Mouse (Mus musculus): ENCODE results near the gene Schip1.

DNA sequence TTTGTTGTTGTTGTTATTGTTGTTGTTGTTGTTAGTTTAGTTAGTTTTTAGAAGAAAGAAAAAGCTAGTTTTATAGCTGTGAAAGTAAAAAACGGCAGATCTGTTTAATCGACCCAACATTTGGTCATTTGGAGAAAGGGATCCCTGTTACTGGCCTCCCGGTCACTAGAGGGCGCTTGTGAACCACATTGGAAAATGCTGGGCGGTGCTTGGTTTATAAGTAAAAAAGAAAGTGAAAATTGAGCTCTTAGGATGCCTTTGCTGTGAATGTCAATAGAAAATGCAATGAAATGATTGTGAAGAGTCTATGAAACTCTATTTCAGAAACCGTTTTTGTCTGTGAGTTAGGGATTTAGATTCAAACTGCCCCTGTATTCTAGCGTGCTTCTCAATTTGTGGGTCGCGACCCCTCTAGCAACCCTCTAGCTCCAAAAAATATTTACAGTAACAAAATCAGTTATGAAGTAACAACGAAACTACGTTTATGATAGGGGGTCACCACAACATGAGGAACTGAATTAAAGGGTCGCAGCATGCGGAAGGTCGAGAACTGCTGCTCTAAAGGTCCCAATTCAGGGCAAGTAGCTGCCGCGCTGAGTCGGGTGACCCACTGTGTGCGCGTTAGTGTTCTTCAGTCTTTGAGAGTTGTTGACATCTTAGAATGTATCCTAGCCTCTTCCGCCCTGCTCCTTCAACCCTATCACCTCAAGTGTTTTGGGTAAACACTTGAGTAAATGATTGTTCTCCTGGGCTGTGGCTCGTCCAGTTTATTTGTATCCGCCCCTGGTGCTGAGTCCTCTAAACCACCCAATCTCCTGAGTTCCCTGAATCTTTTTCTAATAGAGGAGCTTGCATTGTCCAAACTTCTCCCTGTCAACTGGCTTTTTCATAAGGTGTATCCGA lies 8.0 kb upstream of the Schip1 start:
- TF ChIP-seq CTCF (IDR thresholded peaks at IDR 0.05; ENCODE audit: insufficient read depth, low read length) (peak; percentile 74), POLR2A (IDR thresholded peaks at IDR 0.05; ENCODE audit: borderline replicate concordance, extremely low read depth, low read depth, low read length) (no peak)

Data from lung, adult 2 months (tissue).